Mouse (Mus musculus) urinary bladder, adult 2 months (tissue): ENCODE data around the gene Mrto4. TPM values are rescaled to one million over a fixed set of nuclear protein-coding genes. Genes with fewer than 3 reads are reported as not detected.

ENCODE experiments used
- DNase-seq: peaks from one replicate; pipeline ENCODE4 v3.0.0; 2022; ENCODE audit warnings: low spot score
- polyA plus RNA-seq: library from polyadenylated mRNA; depleted of rRNA; stranded (reverse); fragments of >200 nt; gene quantifications from 2 replicates; pipeline ENCODE4 v1.2.3, GENCODE M21; 2012

Gene Mrto4
- polyA plus RNA-seq, 1 experiment = 42.4 TPM

GRCm38 (mm10) chr4:139340835-139341234 is 11.5 kb downstream of the Mrto4 start:
- no peak for DNase-seq

GRCm38 (mm10) chr4:139338145-139338544 is 14.2 kb downstream of the Mrto4 start:
- DNase-seq = no peak

GRCm38 (mm10) chr4:139336822-139337483 is 15.4 kb downstream of the Mrto4 start:
- peak; percentile 63 for DNase-seq

- no peak for DNase-seq
Observed at GRCm38 (mm10) chr4:139335507-139335906, 16.9 kb downstream of the Mrto4 start.

- no peak for DNase-seq
Observed at GRCm38 (mm10) chr4:139334631-139335295, 17.6 kb downstream of the Mrto4 start.

- DNase-seq = no peak
Observed at GRCm38 (mm10) chr4:139330605-139331004, 21.8 kb downstream of the Mrto4 start.

GRCm38 (mm10) chr4:139319740-139320139 is 32.6 kb downstream of the Mrto4 start:
- DNase-seq = no peak

GRCm38 (mm10) chr4:139318449-139318848 is 33.9 kb downstream of the Mrto4 start:
- no peak for DNase-seq

GRCm38 (mm10) chr4:139312632-139313031 is 39.7 kb downstream of the Mrto4 start:
- DNase-seq = no peak

GRCm38 (mm10) chr4:139311707-139312106 is 40.7 kb downstream of the Mrto4 start:
- DNase-seq = no peak

GRCm38 (mm10) chr4:139310899-139311701 is 41.3 kb downstream of the Mrto4 start:
- no peak for DNase-seq

- peak; percentile 99 for DNase-seq
Observed at GRCm38 (mm10) chr4:139310171-139310898, 42.0 kb downstream of the Mrto4 start, which contains the start of the genes Pqlc2 and Akr7a5. Pqlc2 (minus strand) TSS chr4:139310708. Akr7a5 (plus strand) TSS chr4:139310744.

GRCm38 (mm10) chr4:139309651-139310050 is 42.7 kb downstream of the Mrto4 start:
- DNase-seq = no peak

GRCm38 (mm10) chr4:139307916-139308315 is 44.5 kb downstream of the Mrto4 start:
- DNase-seq = no peak

GRCm38 (mm10) chr4:139305521-139305920 is 46.9 kb downstream of the Mrto4 start:
- DNase-seq = no peak

- no peak for DNase-seq
Observed at GRCm38 (mm10) chr4:139302241-139302640, 50.1 kb downstream of the Mrto4 start.

- DNase-seq = no peak
Observed at GRCm38 (mm10) chr4:139301780-139302179, 50.6 kb downstream of the Mrto4 start.

GRCm38 (mm10) chr4:139298671-139299366 is 53.6 kb downstream of the Mrto4 start:
- no peak for DNase-seq

GRCm38 (mm10) chr4:139297566-139297965 is 54.8 kb downstream of the Mrto4 start:
- DNase-seq = no peak
